ENCODE assay signal across 9 mouse cellular contexts in the genomic region with DNA sequence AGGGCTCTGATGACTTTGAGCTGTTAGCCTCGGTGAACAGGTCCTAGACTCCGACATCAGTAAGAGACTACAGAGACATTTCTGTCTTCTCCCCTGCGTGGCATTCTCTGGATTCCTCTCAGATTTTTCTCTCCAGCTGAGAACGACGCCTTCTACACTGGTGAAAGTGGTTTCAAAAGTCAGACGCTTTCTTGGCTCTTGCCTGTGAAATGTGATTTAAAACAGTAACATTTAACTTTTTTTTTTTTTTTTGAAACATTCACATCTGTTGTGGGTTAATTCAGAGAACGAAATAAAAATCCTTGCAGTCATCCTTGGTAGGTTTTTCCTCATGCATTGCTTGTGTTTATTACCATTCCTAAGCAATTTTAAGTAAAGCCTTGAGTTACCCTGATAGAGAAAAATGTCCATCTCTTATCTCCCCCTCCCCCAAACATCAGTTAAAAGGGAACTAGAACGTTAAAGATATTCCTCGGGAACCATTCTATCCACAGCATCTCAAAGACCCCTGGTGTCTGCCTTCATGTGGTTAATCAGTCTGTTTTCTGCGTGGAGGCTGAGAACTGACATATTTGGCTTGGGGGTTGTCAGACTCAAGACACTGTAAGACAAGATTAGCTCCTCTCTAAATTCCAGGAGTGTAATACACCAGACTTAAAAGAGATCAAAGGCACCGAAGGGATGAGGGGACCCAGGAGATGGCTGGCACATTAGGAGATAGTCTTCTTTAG. TPM values are rescaled to one million over a fixed set of nuclear protein-coding genes. Genes with fewer than 3 reads are reported as not detected.
A peak's percentile ranks its signal among the peaks of the same experiment; 100 is the strongest.
DNase-seq lines count a peak whose midpoint lies in the region; ATAC-seq and TF ChIP-seq lines count a peak whose summit lies in the region.
"Had no signal": no experiment of that assay in that cellular context is flagged by ENCODE, and none has a peak within 500 bp of the region (broad histone marks: within the 10 kb centered on the region; RNA-seq: fewer than 3 reads in every experiment).

No protein-coding gene starts in this region.

- H3K9ac ChIP-seq in heart, embryonic 12.5 days: peak overlapping the region; percentile 50; the same call in 1 of the 2 replicates
- H3K9ac ChIP-seq in heart, postnatal 0 days (replicated peaks; ENCODE audit: low read depth, low read length): no peak overlapping the region
- H3K9ac ChIP-seq in midbrain, embryonic 11.5 days (ENCODE audit: low read length): no peak overlapping the region; the same call in 1 of the 2 replicates

- no peaks in the 10 kb centered on the region for H3K27me3 ChIP-seq in heart, embryonic 12.5 days (replicated peaks)
- H3K27me3 ChIP-seq in G1E (ENCODE audit: insufficient read depth, low read length): no peaks in the 10 kb centered on the region
- H3K27me3 ChIP-seq in heart, postnatal 0 days (ENCODE audit: control insufficient read depth, insufficient read depth, low read length): no peaks in the 10 kb centered on the region
- no peaks in the 10 kb centered on the region for H3K27me3 ChIP-seq in midbrain, embryonic 11.5 days (ENCODE audit: control insufficient read depth, insufficient read depth, low read length)
- H3K27me3 ChIP-seq: Patski had no signal

- peak overlapping the region; percentile 71 for H3K4me2 ChIP-seq in heart, embryonic 12.5 days
- H3K4me2 ChIP-seq in heart, postnatal 0 days (ENCODE audit: low read depth, low read length): peak overlapping the region; percentile 70
- peak overlapping the region; percentile 70 for H3K4me2 ChIP-seq in midbrain, embryonic 11.5 days

- no peak for TF ChIP-seq EP300 in heart, postnatal 0 days (IDR thresholded peaks at IDR 0.05; ENCODE audit: low read depth)

- H3K4me1 ChIP-seq in heart, embryonic 12.5 days (replicated peaks): peaks cover 50% of the 10 kb centered on the region
- peaks cover 62% of the 10 kb centered on the region for H3K4me1 ChIP-seq in G1E (ENCODE audit: insufficient read depth, low read depth, low read length)
- peaks cover 52% of the 10 kb centered on the region for H3K4me1 ChIP-seq in heart, postnatal 0 days (ENCODE audit: control insufficient read depth, insufficient read depth)
- H3K4me1 ChIP-seq in midbrain, embryonic 11.5 days (ENCODE audit: control insufficient read depth, insufficient read depth, low read length): peaks cover 5% of the 10 kb centered on the region; the same call in 1 of the 2 replicates

- no peak for ATAC-seq in heart, embryonic 12.5 days (ENCODE audit: insufficient number of reproducible peaks, low FRiP score)
- ATAC-seq in G1E (ENCODE audit: extremely low read depth, insufficient number of reproducible peaks, low FRiP score, poor library complexity, severe bottlenecking): no peak
- no peak for ATAC-seq in heart, postnatal 0 days (ENCODE audit: insufficient read depth, low read depth)
- no peak for ATAC-seq in midbrain, embryonic 11.5 days (ENCODE audit: low FRiP score)
- no peak for ATAC-seq in granulocyte monocyte progenitor cell, adult 5-6 weeks (replicated peaks; ENCODE audit: poor library complexity, severe bottlenecking)

- 7% methylated on average over 11 of the region's 11 CpGs for WGBS in heart, embryonic 12.5 days
- 9% methylated on average over 11 of the region's 11 CpGs for WGBS in heart, postnatal 0 days
- 17% methylated on average over 11 of the region's 11 CpGs for WGBS in midbrain, embryonic 11.5 days

- H3K36me3 ChIP-seq in heart, embryonic 12.5 days: no peaks in the 10 kb centered on the region
- peaks cover 46% of the 10 kb centered on the region for H3K36me3 ChIP-seq in G1E (replicated peaks)
- H3K36me3 ChIP-seq in heart, postnatal 0 days (replicated peaks; ENCODE audit: control insufficient read depth, insufficient read depth, low read length): 0 out of 2 replicates have a peak, but pooled peaks cover 3% of the 10 kb centered on the region
- no peaks in the 10 kb centered on the region for H3K36me3 ChIP-seq in midbrain, embryonic 11.5 days (ENCODE audit: control insufficient read depth, insufficient read depth, low read length)

- DNase-seq in heart, adult 18-20 months: no peak
- no peak for DNase-seq in G1E (ENCODE audit: low spot score)
- DNase-seq in heart, postnatal 0 days (ENCODE audit: low spot score): no peak
- no peak for DNase-seq in midbrain, embryonic 11.5 days (ENCODE audit: low spot score, missing footprints)
- no peak for DNase-seq in retina, postnatal 1 day
- DNase-seq in right cerebral cortex, postnatal 25 days: no peak

- H3K4me3 ChIP-seq in heart, embryonic 12.5 days: peak overlapping the region; percentile 42
- H3K4me3 ChIP-seq in G1E (ENCODE audit: low read depth, low read length): peak overlapping the region; percentile 64
- peak overlapping the region; percentile 44; the same call in 1 of the 2 replicates for H3K4me3 ChIP-seq in heart, postnatal 0 days (ENCODE audit: low read depth, low read length)
- peak overlapping the region; percentile 39 for H3K4me3 ChIP-seq in midbrain, embryonic 11.5 days (ENCODE audit: low read depth, low read length)

- H3K27ac ChIP-seq in heart, embryonic 12.5 days (ENCODE audit: poor library complexity, severe bottlenecking): peak overlapping the region; percentile 80; the same call in 1 of the 2 replicates
- peak overlapping the region; percentile 89 for H3K27ac ChIP-seq in heart, postnatal 0 days (ENCODE audit: low read depth)
- H3K27ac ChIP-seq in midbrain, embryonic 11.5 days (ENCODE audit: low read depth, low read length): no peak overlapping the region

- no peak for TF ChIP-seq CTCF in G1E (IDR thresholded peaks at IDR 0.05; ENCODE audit: low read depth, low read length)
- no peak for TF ChIP-seq CTCF in heart, postnatal 0 days (IDR thresholded peaks at IDR 0.05; ENCODE audit: low read depth)

- H3K9me3 ChIP-seq in heart, embryonic 12.5 days (replicated peaks): 0 out of 2 replicates have a peak, but pooled peaks cover 6% of the 10 kb centered on the region
- no peaks in the 10 kb centered on the region for H3K9me3 ChIP-seq in G1E (replicated peaks)
- no peaks in the 10 kb centered on the region for H3K9me3 ChIP-seq in heart, postnatal 0 days (replicated peaks; ENCODE audit: control insufficient read depth, low read length)
- H3K9me3 ChIP-seq in midbrain, embryonic 11.5 days (ENCODE audit: control insufficient read depth, low read length): no peaks in the 10 kb centered on the region

RNA-seq across cellular contexts. Expression of a gene that starts 57.6 kb away (rescaled TPM):
- 7.2 and 9.1 TPM in 2 replicates for polyA plus RNA-seq in heart, embryonic 12.5 days (2016; fragmentation: Nextera tagmentation; extraction: Ambion mirVana)
- total RNA-seq in heart, adult 18-20 months (2021): 10 to 100 TPM; 36.7 to 51.5 TPM
- total RNA-seq in G1E (2014; fragmentation: Nextera tagmentation) (17.2 and 17.8 TPM in 2 replicates), G1E (2017) (12.8 and 14.6 TPM in 2 replicates)
- 13.5 and 16.9 TPM in 2 replicates for polyA plus RNA-seq in G1E (2012)
- total RNA-seq in heart, postnatal 0 days (2014; rRNA removed; ENCODE audit: low replicate concordance): 21.7 and 24.9 TPM in 2 replicates
- 5.1 and 5.4 TPM in 2 replicates for polyA plus RNA-seq in heart, postnatal 0 days (2015; fragmentation: Nextera tagmentation; extraction: Ambion mirVana)
- 1.9 and 2.0 TPM in 2 replicates for polyA plus RNA-seq in midbrain, embryonic 11.5 days (2014; fragmentation: Nextera tagmentation; extraction: Ambion mirVana)
- 18.7 and 19.6 TPM in 2 replicates for total RNA-seq in granulocyte monocyte progenitor cell, adult 5-6 weeks (2014; fragmentation: Nextera tagmentation)
- 9.6 and 13.3 TPM in 2 replicates for total RNA-seq in granulocyte monocyte progenitor cell, adult 5-6 weeks (2017)
